Mouse (Mus musculus) telencephalon, adult 2 months (tissue): ENCODE data around the gene Olfr259.

ENCODE experiments used
- DNase-seq: peaks from one replicate; pipeline ENCODE4 v3.0.0-alpha.2; 2011; ENCODE audit warnings: low read depth, low spot score

Olfr259 gene

GRCm38 (mm10) chr2:87114467-87114866 is at the start of gene Olfr259:
TSS of gene Olfr259 (minus strand) at chr2:87114567.
- DNase-seq = no peak

DNA sequence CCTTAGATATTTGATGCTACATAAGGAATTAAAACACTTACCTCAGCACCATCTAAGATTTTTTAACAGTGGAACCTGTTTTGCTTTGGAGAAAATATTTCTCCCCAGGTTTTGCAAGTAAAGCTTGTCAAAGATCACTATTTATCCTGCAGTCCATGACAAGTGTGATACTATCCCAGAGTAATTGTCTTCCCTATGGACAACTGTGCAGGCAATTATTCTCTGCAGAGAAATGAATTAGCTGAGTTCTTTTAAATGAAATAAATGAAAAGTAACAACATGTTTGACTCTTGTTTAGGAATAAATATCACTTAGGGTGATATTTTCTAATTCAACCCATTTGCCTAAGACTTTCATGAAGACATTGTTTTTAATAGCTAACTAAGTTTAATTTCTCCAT is 38.2 kb upstream of the Olfr259 start, which contains the start of gene Olfr1111:
Gene Olfr1111, minus strand, starts transcription at position 101 of the 400 bp plus-strand sequence.
- no peak for DNase-seq

- DNase-seq = no peak
Observed at GRCm38 (mm10) chr2:87140200-87140599, 25.8 kb upstream of the Olfr259 start, which contains the start of gene Olfr1110. TSS of gene Olfr1110 (minus strand) at chr2:87140300.

GRCm38 (mm10) chr2:87095908-87096307 is 18.5 kb downstream of the Olfr259 start, which contains the start of gene Olfr1109:
TSS of gene Olfr1109 (minus strand) at chr2:87096008.
- DNase-seq = no peak

- DNase-seq = no peak
Observed at GRCm38 (mm10) chr2:87075717-87076116, 38.6 kb downstream of the Olfr259 start, which contains the start of gene Olfr1107. TSS of gene Olfr1107 (minus strand) at chr2:87075817.
